Mouse (Mus musculus): ENCODE data around the gene Sumo2.

Gene Sumo2

DNA sequence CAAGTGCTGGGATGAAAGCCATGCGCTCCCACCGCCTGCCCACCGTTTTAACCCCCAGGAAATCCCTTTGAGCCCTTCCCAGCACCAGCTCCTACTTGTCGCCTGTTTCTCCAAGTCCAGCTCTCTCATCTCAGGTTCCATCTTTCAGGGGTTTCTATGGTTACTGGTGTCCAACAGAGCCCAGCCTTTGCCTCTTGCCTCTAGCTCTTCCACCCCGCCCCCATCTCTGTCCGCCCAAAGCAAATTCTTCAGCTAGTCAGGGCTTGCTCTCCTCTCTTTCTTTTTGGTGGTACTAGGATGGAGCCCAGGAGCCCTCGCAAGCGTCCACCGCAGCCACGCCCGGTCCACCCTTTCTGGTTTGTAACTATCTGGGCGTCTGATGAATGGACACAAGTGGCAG is 50.9 kb downstream of the Sumo2 start:
- CTCF ChIA-PET, result no interaction called here

DNA sequence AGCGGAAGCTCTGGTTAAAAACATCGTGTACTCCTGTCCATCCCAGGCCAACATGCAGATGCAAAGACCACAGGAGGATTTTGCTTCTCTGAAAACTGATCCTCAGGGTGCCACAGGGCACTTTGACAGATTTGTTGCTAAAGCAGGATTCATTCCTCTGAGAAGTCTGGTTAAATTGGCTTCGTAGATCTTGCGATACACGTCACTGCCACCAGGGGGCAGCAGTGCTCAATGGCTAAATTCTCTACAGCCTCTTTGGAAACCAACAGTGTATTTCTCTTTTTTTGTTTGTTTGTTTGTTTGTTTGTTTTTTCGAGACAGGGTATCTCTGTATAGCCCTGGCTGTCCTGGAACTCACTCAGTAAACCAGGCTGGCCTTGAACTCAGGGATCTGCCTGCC is 52.4 kb downstream of the Sumo2 start:
- CTCF ChIA-PET, result no interaction called here

DNA sequence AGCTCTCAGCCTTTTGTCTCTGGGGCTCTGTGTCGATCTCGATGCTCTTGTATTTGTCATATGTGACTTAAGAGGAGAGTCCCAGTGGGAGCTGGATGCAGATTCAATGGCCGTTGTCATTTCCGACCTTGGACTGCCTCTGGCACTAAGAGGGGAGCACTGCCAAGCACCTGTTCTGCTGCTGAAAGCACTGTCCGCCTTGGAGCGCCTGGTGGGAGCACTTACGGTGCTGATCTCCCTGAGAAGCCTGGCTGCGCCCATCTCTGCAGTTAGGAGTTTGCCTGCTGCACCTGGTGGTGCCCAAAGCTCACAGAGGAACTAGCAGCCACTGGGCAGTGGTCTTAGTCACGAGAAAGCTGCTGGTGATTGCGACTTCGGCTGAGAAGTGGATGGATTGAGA is 52.8 kb downstream of the Sumo2 start:
- CTCF ChIA-PET, result no interaction called here

GRCm38 (mm10) chr11:115481553-115482259 is 54.4 kb downstream of the Sumo2 start:
- CTCF ChIA-PET, result interaction anchor here (0.6 kb wide), 1 partner anchor 149 kb away, joined by 5 read pairs; no protein-coding TSS in a partner anchor

- CTCF ChIA-PET, result interaction anchor here (0.5 to 0.7 kb wide), 3 partner anchors 66 to 172 kb away, joined by 3 to 8 read pairs (median 4); no protein-coding TSS in a partner anchor
Observed at GRCm38 (mm10) chr11:115478296-115478938, 57.7 kb downstream of the Sumo2 start.

GRCm38 (mm10) chr11:115477388-115477787 is 58.7 kb downstream of the Sumo2 start:
- CTCF ChIA-PET, result interaction anchor here (0.6 to 1.0 kb wide), 2 partner anchors 14 to 749 kb away, joined by 3 read pairs; partner anchors contain the start of gene Nt5c

- CTCF ChIA-PET, result interaction anchor here (1.0 kb wide), 1 partner anchor 15 kb away, joined by 3 read pairs; the partner anchor contains the start of gene Nt5c
Observed at GRCm38 (mm10) chr11:115476630-115477029, 59.4 kb downstream of the Sumo2 start.

DNA sequence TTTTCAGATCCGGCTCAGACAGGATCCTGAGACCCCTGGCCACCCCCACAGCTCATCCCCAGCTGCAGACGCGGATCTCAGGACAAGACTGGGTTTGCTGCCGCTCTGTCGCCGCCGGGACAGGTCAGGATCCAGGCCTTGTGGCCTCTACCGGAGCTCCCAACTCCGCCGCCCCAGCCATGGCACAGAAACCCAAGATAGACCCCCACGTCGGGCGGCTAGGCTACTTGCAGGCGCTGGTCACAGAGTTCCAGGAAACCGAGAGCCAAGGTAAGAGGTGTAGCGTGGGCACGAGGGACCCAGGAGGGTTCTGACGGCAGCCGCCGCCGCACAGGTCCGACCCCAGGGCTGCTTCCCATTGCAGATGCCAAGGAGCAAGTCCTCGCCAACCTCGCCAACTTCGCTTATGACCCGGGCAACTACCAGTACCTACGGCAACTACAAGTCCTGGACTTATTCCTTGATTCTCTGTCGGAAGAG is 60.3 kb downstream of the Sumo2 start:
- CTCF ChIA-PET, result interaction anchor here (0.6 to 0.9 kb wide), 3 partner anchors 10 to 153 kb away, joined by 3 read pairs; no protein-coding TSS in a partner anchor

DNA sequence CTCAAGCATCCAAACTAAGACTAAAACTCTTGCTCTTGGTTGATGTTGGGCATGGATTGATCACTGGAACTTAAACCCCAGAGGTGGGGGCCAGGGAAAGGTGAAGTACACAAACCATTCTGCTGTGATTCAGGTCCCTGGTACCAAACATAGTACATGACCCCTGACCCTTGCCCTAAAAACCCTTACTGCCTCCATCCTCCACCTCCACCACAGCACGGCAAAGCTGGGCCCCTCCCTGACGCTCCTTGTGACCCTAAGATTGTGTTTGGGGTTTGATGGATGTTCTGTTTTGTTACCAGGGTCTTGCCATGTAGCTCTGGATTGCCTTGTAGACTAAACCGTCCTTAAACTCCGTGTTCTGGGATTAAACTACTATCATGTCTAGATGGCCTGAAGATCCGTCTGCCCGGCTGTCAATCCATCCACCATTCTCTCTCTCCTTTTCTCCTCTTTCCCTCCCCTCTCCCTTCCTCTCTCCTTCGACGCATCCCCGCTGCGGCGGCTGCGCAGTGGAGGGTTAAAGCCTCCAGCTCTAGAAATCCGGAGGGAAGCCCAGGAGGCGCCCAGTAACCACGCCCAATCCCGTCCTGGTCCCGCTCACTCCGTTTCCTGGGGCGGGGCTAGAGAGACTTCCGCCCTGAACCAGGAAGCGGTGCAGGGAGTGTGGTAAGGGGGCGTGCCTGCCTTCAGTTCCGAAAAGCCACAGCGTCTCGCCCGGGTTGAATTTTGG is 60.9 kb downstream of the Sumo2 start, which contains the start of gene Armc7:
Gene Armc7 (plus strand): TSS at position 643 of the 733 bp plus-strand sequence.
- CTCF ChIA-PET, result interaction anchor here (0.6 to 1.1 kb wide), 4 partner anchors 9 to 153 kb away, joined by 3 to 5 read pairs (median 3); no protein-coding TSS in a partner anchor

- CTCF ChIA-PET, result no interaction called here
Observed at GRCm38 (mm10) chr11:115473626-115474275, 62.3 kb downstream of the Sumo2 start.
